In genomic region chr8:70234080-70234780, GRCm38 (mm10) we compare ENCODE assay signal across 8 mouse cellular contexts. TPM values are rescaled to one million over a fixed set of nuclear protein-coding genes. Genes with fewer than 3 reads are reported as not detected.
DNase-seq lines count a peak whose midpoint lies in the region; ATAC-seq and TF ChIP-seq lines count a peak whose summit lies in the region.

Gene Sugp2 (plus strand): TSS chr8:70234226.
Gene Armc6 (minus strand): TSS chr8:70234466.

- peak within 1 kb of the TSS; percentile 85 for H3K9ac ChIP-seq in hindbrain, embryonic 14.5 days

- CTCF ChIA-PET in Patski (lab: Charles Lee), result no interaction called here

- peak within 1 kb of the TSS; percentile 90 for H3K27ac ChIP-seq in hindbrain, embryonic 14.5 days

- H3K9me3 ChIP-seq in hindbrain, embryonic 14.5 days (ENCODE audit: control insufficient read depth, low read length), result no peaks in the 10 kb centered on the region

- H3K4me2 ChIP-seq in hindbrain, embryonic 14.5 days (replicated peaks), result peak within 1 kb of the TSS; percentile 82

- peaks cover 51% of the 10 kb centered on the region for H3K36me3 ChIP-seq in hindbrain, embryonic 14.5 days (replicated peaks; ENCODE audit: control insufficient read depth, insufficient read depth)

- no peaks in the 10 kb centered on the region for H3K27me3 ChIP-seq in Patski
- H3K27me3 ChIP-seq in hindbrain, embryonic 14.5 days (ENCODE audit: control insufficient read depth, insufficient read depth, low read length), result no peaks in the 10 kb centered on the region

- DNase-seq in Patski (ENCODE audit: low read depth, low spot score), result peak; percentile 77
- peak; percentile 94 to 96 for DNase-seq in cerebellum, postnatal 14 days
- DNase-seq in frontal cortex, postnatal 25 days (ENCODE audit: low spot score in 2 of 2), result peak; percentile 91 to 93
- peak; percentile 98 for DNase-seq in hindbrain, embryonic 14.5 days (ENCODE audit: low spot score)
- DNase-seq in layer of hippocampus, postnatal 36 days, result peak; percentile 94 to 96
- DNase-seq in lung, postnatal 36 days, result peak; percentile 96
- peak; percentile 98 for DNase-seq in retina, postnatal 1 day
- DNase-seq in urinary bladder, adult 18-20 months (ENCODE audit: low spot score in 2 of 2), result peak; percentile 94 to 95

- H3K4me3 ChIP-seq in hindbrain, embryonic 14.5 days (replicated peaks; ENCODE audit: low read length), result peak within 1 kb of the TSS; percentile 78

- peaks cover 17% of the 10 kb centered on the region for H3K4me1 ChIP-seq in hindbrain, embryonic 14.5 days (replicated peaks; ENCODE audit: control insufficient read depth, insufficient read depth, low read length)

- in situ Hi-C loops in Patski (cut with MboI; ENCODE audit: low pct_unique_long_range_greater_than_20kb), result no loop called here

- no peak for TF ChIP-seq CTCF in Patski (IDR thresholded peaks at IDR 0.05)

- ATAC-seq in Patski, result peak; percentile 91
- peak; percentile 96 for ATAC-seq in hindbrain, embryonic 14.5 days (ENCODE audit: low FRiP score)

- POLR2A ChIA-PET in Patski (lab: Charles Lee), result interaction anchor here (0.9 kb wide), 1 partner anchor 49 kb away, joined by 3 read pairs; the partner anchor contains the start of gene Homer3

- 0% methylated on average over 65 of the region's 67 CpGs for WGBS in hindbrain, embryonic 14.5 days

RNA-seq across cellular contexts. Expression of gene Sugp2, which starts in this region (rescaled TPM):
- 26.5 TPM for polyA plus RNA-seq in Patski (2021)
- 77.8 and 78.8 TPM in 2 replicates for polyA plus RNA-seq in hindbrain, embryonic 14.5 days (2014; fragmentation: Nextera tagmentation; extraction: Ambion mirVana)
- 100 to 1,000 TPM; 118 to 126 TPM for total RNA-seq in layer of hippocampus, postnatal 36 days (2021)

RNA-seq across cellular contexts. Expression of gene Armc6, which starts in this region (rescaled TPM):
- polyA plus RNA-seq in Patski (2021), result 16.4 TPM
- 97.6 and 102 TPM in 2 replicates for polyA plus RNA-seq in hindbrain, embryonic 14.5 days (2014; fragmentation: Nextera tagmentation; extraction: Ambion mirVana)
- 10 to 100 TPM; 47.0 to 50.5 TPM for total RNA-seq in layer of hippocampus, postnatal 36 days (2021)

Comparison
In these comparisons a context has a peak if more than half of its experiments do, and no peak if none do; other contexts are left out.
1. Peak in every context shown above with its lines: DNase-seq, ATAC-seq, H3K4me3 ChIP-seq and H3K27ac ChIP-seq.